Mouse (Mus musculus) spleen, postnatal 0 days (tissue): ENCODE results near the gene Zfp799. TPM values are rescaled to one million over a fixed set of nuclear protein-coding genes. Genes with fewer than 3 reads are reported as not detected.

Experiments used
- polyA plus RNA-seq: library from polyadenylated mRNA; unstranded; fragments of >200 nt; fragmentation: Nextera tagmentation; extraction: Ambion mirVana; gene quantifications from 2 replicates; pipeline ENCODE4 v1.2.1, GENCODE M21; 2015

Gene Zfp799
- 2.2 and 2.5 TPM in 2 replicates for polyA plus RNA-seq

GRCm38 (mm10) chr17:32829540-32830417, at the start of gene Zfp799:
Gene Zfp799, minus strand, starts transcription at chr17:32830261.

GRCm38 (mm10) chr17:32809544-32810374, 20.3 kb downstream of the Zfp799 start, which contains the start of gene Zfp811:
Gene Zfp811, minus strand, starts transcription at chr17:32809931.

DNA sequence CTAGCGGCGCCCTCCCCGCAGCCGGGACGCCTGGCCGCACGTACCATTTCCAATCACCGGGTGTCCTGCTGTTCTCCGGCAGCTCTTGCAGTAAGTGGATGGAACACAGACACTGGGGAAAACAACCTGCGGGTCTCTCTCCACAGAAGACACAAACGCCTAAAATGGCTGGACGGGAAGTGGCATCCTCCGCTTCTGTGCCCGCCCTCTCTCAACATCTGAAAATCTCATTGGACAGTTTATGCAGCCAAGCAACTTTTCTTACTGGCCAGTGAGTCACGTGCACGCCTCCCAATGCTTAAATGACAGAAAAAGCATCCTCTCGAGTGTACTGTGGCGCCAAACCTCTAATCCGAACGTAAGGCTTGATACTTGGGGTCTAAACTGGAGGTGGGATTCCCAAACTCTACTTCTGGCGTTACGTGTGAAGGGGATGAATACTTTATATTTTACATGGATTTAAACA, 41.9 kb downstream of the Zfp799 start, which contains the start of gene Zfp871:
TSS of gene Zfp871 (minus strand) at position 194 of the 466 bp plus-strand sequence.

Other genes with a start within 250 kb of the Zfp799 start
- gene Cyp4f37, start 209.0 kb downstream of the Zfp799 start, polyA plus RNA-seq: 0.05 TPM in 1 of 2 replicates, not detected in the other
- not detected in 2 replicates for gene Cyp4f40, start 171.4 kb downstream of the Zfp799 start, polyA plus RNA-seq
- gene Cyp4f15, start 144.6 kb downstream of the Zfp799 start, polyA plus RNA-seq: not detected in 2 replicates
- gene Zfp871, start 42.0 kb downstream of the Zfp799 start, polyA plus RNA-seq: 16.5 and 17.9 TPM in 2 replicates
- gene Zfp811, start 20.3 kb downstream of the Zfp799 start, polyA plus RNA-seq: 0.34 and 0.41 TPM in 2 replicates
- gene Zfp870, start 61.4 kb upstream of the Zfp799 start, polyA plus RNA-seq: 1.7 and 2.7 TPM in 2 replicates
- not detected in 2 replicates for gene Cyp4f14, start 87.1 kb upstream of the Zfp799 start, polyA plus RNA-seq
- 14.5 and 17.3 TPM in 2 replicates for gene Cyp4f13, start 117.1 kb upstream of the Zfp799 start, polyA plus RNA-seq
- 7.3 and 7.4 TPM in 2 replicates for gene Zfp472, start 135.6 kb upstream of the Zfp799 start, polyA plus RNA-seq
- gene Zfp952, start 162.9 kb upstream of the Zfp799 start, polyA plus RNA-seq: 3.7 and 4.4 TPM in 2 replicates
- 3.4 and 4.2 TPM in 2 replicates for gene Zfp763, start 203.1 kb upstream of the Zfp799 start, polyA plus RNA-seq
- gene 4921501E09Rik, start 237.8 kb upstream of the Zfp799 start, polyA plus RNA-seq: not detected in 2 replicates